Mouse (Mus musculus) ES-Bruce4 (cell line): Measurements from ENCODE around the gene Fam187b. TPM values are rescaled to one million over a fixed set of nuclear protein-coding genes. Genes with fewer than 3 reads are reported as not detected.
A peak's percentile ranks its signal among the peaks of the same experiment; 100 is the strongest.

Experiments used
- H3K27ac ChIP-seq: 2 replicates; pipeline ENCODE4 v1.5.1; 2012; ENCODE audit warnings: low read length, inconsistent platforms; ENCODE audit not compliant: insufficient read depth
- H3K27me3 ChIP-seq: 2 replicates; pipeline ENCODE4 v1.6.1; 2012; ENCODE audit warnings: mild to moderate bottlenecking, low read length, inconsistent platforms; ENCODE audit not compliant: control insufficient read depth, poor library complexity, insufficient read depth, severe bottlenecking
- H3K36me3 ChIP-seq: 2 replicates; pipeline ENCODE4 v1.6.1; 2012; ENCODE audit warnings: inconsistent platforms, mild to moderate bottlenecking, low read length, moderate library complexity; ENCODE audit not compliant: control insufficient read depth, poor library complexity, insufficient read depth, severe bottlenecking
- H3K4me1 ChIP-seq: one replicate; pipeline ENCODE4 v1.8.1; 2011; ENCODE audit warnings: low read length; ENCODE audit not compliant: control insufficient read depth, insufficient read depth
- H3K4me3 ChIP-seq: 2 replicates; pipeline ENCODE4 v1.5.1; 2011; ENCODE audit warnings: low read depth, mild to moderate bottlenecking, low read length
- H3K9ac ChIP-seq: 2 replicates; pipeline ENCODE4 v1.6.1; 2012; ENCODE audit warnings: low read depth, mild to moderate bottlenecking, inconsistent platforms; ENCODE audit not compliant: poor library complexity, severe bottlenecking
- H3K9me3 ChIP-seq: replicated peaks from 2 replicates; pipeline ENCODE4 v1.6.1; 2012; ENCODE audit warnings: mild to moderate bottlenecking, low read length, inconsistent platforms; ENCODE audit not compliant: control insufficient read depth, poor library complexity, insufficient read depth, severe bottlenecking
- CTCF ChIP-seq: IDR thresholded peaks from one replicate; pipeline ENCODE4 v1.8.1; 2011; ENCODE audit warnings: low read depth, low read length
- EP300 ChIP-seq: IDR thresholded peaks from 2 replicates; pipeline ENCODE4 v1.6.1; 2011; ENCODE audit warnings: low read depth, low read length; ENCODE audit not compliant: insufficient read depth
- POLR2A ChIP-seq: IDR thresholded peaks from one replicate; pipeline ENCODE4 v1.8.1; 2011; ENCODE audit warnings: low read length; ENCODE audit not compliant: insufficient read depth
- polyA plus RNA-seq: library from polyadenylated mRNA; stranded (reverse); fragments of >200 nt; gene quantifications from 2 replicates; pipeline ENCODE4 v1.2.4, GENCODE M21; 2011; ENCODE audit warnings: low read depth; ENCODE audit not compliant: missing spikeins, insufficient read depth, insufficient read length

The Fam187b gene
- polyA plus RNA-seq, 1 experiment: 3.4 TPM

DNA sequence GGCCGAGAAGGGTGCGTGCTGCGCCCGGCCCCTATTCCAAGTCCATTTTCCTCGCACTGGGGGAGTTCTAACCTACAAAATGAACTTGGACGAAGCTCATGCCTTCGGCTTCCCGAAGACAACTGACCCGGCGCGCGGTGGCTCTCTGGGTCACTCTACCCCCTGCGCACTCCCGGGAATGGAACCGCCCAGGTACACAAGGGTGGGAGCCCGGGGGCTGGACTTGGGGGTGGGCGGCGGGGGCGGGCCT is 414 bp upstream of the Fam187b start, which contains the start of gene Lsr:
Gene Lsr (minus strand): TSS at position 214 of the 250 bp plus-strand sequence.
- H3K27ac ChIP-seq: peak within 1 kb of the TSS; percentile 62
- H3K4me1 ChIP-seq: no peaks in the 10 kb centered on the region
- TF ChIP-seq POLR2A: peak; percentile 20
- no peak for TF ChIP-seq EP300

DNA sequence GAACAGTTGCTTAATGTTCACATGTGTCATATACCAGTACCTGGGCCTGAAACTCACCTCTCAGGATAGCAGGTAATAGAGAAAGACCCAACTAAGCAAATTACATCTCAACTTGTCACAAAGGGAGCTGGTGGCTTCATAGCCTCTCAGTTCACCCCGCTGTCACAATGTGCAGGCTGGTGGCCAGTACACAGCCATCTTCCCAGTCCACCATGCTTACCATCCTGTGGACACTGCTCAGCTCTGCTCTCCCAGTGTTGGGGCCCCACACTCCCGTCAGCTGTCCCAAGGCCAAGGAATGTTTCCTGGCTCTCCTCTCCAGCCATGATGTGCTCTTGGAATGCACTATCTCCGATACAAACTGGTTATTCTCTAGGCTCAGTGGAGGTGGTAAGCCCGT is 8.1 kb downstream of the Fam187b start:
- no peaks in the 10 kb centered on the region for H3K36me3 ChIP-seq
- no peak overlapping the region for H3K4me3 ChIP-seq
- no peak overlapping the region for H3K9ac ChIP-seq
- no peaks in the 10 kb centered on the region for H3K27me3 ChIP-seq
- no peaks in the 10 kb centered on the region for H3K4me1 ChIP-seq
- TF ChIP-seq EP300 (no peak), POLR2A (no peak), CTCF (no peak)
- no peak overlapping the region for H3K27ac ChIP-seq
- H3K9me3 ChIP-seq: no peaks in the 10 kb centered on the region

More for the DNA sequence above, 414 bp upstream of the Fam187b start, which contains the start of gene Lsr:
- peak within 1 kb of the TSS; percentile 92 for H3K4me3 ChIP-seq
- H3K9ac ChIP-seq: peak within 1 kb of the TSS; percentile 70
- no peaks in the 10 kb centered on the region; the same call in 1 of the 2 replicates for H3K36me3 ChIP-seq
- no peaks in the 10 kb centered on the region for H3K27me3 ChIP-seq
- no peaks in the 10 kb centered on the region for H3K9me3 ChIP-seq

DNA sequence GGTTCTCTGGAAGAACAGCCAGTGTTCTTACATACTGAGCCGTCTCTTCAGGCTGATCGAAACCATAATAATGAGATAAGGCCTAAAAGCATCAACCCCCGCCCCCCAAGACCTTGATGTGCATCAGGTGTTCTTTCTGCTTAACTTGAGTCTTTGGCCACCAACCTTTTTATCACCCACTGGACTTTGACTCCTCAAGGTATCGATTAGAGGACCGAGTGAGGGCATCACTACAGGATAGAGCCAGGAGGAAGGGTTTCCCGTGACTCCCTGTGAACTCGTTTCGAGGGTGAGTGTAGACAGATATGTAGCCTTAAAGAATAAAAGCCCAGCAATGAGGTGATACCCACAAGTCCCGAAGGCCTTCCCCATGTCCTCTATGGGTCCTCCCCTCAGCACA is 11.8 kb downstream of the Fam187b start:
- no peak overlapping the region for H3K9ac ChIP-seq
- no peaks in the 10 kb centered on the region for H3K9me3 ChIP-seq
- no peak for TF ChIP-seq EP300
- no peak for TF ChIP-seq POLR2A
- no peak for TF ChIP-seq CTCF
- no peaks in the 10 kb centered on the region for H3K4me1 ChIP-seq
- no peak overlapping the region for H3K27ac ChIP-seq
- no peaks in the 10 kb centered on the region for H3K27me3 ChIP-seq
- H3K4me3 ChIP-seq: no peak overlapping the region
- H3K36me3 ChIP-seq: no peaks in the 10 kb centered on the region

DNA sequence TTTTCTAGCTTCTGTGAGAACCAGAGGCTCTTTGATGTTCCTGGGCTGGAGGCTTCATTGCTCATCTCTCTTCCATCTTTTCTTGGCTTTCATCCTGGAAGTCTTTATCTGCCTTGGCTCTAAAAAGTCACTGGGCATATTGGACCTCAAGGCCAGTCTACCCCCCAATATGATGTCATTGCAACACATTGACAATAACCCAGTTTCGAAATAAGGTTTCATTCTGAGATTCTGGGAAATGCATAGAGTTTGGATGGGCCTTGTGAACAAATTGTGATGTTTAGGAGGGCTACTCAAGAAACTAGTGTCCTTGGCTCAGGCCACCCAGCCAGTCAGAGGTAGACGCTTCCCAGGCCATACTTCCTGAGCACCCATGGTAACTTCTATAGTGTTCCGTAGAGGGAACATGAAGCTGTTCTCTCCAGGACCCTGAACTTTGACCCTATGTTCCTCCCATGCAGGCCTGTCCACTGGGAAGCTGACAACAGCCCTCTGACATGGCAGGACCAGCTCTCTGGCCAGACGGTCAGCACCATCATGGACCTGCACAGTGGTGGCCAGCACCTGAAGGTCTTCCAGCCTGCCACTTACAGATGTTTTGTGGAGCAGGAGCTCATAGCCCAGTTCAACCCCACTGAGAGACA is 15.1 kb downstream of the Fam187b start:
- TF ChIP-seq POLR2A (no peak), CTCF (no peak), EP300 (no peak)
- Histone ChIP-seq H3K4me1 (no peaks in the 10 kb centered on the region), H3K27ac (no peak overlapping the region), H3K9me3 (no peaks in the 10 kb centered on the region), H3K4me3 (no peak overlapping the region), H3K36me3 (no peaks in the 10 kb centered on the region), H3K27me3 (no peaks in the 10 kb centered on the region), H3K9ac (no peak overlapping the region)

DNA sequence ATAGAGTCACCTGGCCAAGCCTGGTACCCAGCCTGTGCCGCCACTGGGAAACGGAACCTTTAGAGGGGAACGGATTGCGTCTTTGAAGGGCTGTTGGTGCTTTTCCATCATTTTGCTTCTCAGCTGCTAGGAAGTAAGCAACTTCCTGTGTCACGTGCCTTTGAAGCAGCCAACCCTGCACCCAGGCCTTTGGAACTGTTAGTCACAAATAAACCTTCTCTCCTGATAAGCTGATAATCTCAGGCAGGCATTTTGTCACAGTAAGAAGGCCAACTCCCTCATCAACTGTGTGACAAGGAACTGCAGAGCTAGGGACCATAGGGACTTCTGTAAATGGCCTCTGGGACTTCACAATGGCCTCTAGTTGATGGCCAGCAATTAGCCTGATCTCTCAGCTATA is 18.6 kb downstream of the Fam187b start:
- TF ChIP-seq EP300: no peak
- TF ChIP-seq POLR2A: no peak
- no peak for TF ChIP-seq CTCF
- no peaks in the 10 kb centered on the region for H3K9me3 ChIP-seq
- no peak overlapping the region for H3K27ac ChIP-seq
- no peaks in the 10 kb centered on the region for H3K27me3 ChIP-seq
- no peak overlapping the region for H3K4me3 ChIP-seq
- no peak overlapping the region for H3K9ac ChIP-seq
- no peaks in the 10 kb centered on the region for H3K36me3 ChIP-seq
- H3K4me1 ChIP-seq: no peaks in the 10 kb centered on the region

DNA sequence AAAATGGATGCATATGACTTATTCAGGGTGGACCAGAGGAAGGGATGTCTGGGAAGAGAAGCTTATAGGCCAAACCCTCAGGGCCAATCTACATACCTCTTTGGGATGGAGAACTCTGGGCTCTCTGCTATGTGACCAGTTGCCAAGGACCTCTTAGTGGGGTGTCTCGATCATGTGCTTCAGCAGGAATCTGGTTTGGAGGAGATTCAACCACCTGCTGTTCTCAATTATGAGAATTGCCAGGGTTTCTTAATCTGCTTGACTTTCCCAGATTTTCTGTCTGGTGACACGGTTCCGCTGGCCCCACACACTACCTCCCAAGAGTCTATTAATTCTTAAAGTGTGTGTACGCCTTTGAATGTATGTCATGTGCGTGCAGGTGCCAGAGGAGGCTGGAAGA is 20.4 kb downstream of the Fam187b start:
- Histone ChIP-seq H3K9me3 (no peaks in the 10 kb centered on the region), H3K36me3 (no peaks in the 10 kb centered on the region), H3K4me3 (no peak overlapping the region)

More for the DNA sequence above, 20.4 kb downstream of the Fam187b start:
- Histone ChIP-seq H3K4me1 (no peaks in the 10 kb centered on the region), H3K27me3 (no peaks in the 10 kb centered on the region), H3K27ac (no peak overlapping the region), H3K9ac (no peak overlapping the region)
- no peak for TF ChIP-seq CTCF
- TF ChIP-seq EP300: no peak
- TF ChIP-seq POLR2A: no peak
